Mouse (Mus musculus): ENCODE data around the gene Iscu.

DNA sequence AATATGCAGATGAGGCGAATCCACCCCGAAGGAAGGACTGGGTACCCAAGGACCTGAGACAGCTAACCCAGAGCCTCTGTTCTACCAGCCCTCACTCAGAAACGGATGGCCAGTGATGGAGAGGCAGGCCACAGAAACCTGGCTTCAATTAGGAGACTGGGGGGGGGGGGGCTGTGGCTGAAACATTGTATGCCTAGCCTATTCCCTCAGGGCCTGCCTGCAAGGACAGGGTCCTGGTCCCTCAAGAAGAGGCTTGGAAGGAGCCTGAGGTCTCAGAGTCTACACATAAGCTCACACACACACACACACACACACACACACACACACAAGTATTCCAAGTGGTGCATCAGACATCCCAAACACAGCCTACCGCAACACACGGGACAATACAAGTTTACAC, 27.1 kb downstream of the Iscu start:
- TF ChIP-seq CTCF (IDR thresholded peaks at IDR 0.05; ENCODE audit: control insufficient read depth, insufficient read depth, insufficient replicate concordance, low read depth, low read length) = no peak
- no peak for TF ChIP-seq POLR2A (IDR thresholded peaks at IDR 0.05; ENCODE audit: control insufficient read depth, low read depth, low read length)
